Mouse (Mus musculus): ENCODE measurements around the gene Mrpl44. TPM values are rescaled to one million over a fixed set of nuclear protein-coding genes. Genes with fewer than 3 reads are reported as not detected.

Mrpl44 gene
- total and polyA plus RNA-seq, 2 experiments from 2014 or later, result 29.5 to 35.3 TPM

- H3K27me3 ChIP-seq (ENCODE audit: insufficient read depth, low read length), result no peaks in the 10 kb centered on the region
- no peak overlapping the region for H3K27ac ChIP-seq
- DNase-seq (ENCODE audit: low spot score) (no peak), ATAC-seq (no peak)
- H3K36me3 ChIP-seq (ENCODE audit: insufficient read depth, low read length), result peaks cover 6% of the 10 kb centered on the region
- no peak overlapping the region for H3K4me3 ChIP-seq (ENCODE audit: low read length)
- WGBS, result 78% methylated on average over 4 of the region's 4 CpGs
- no peaks in the 10 kb centered on the region for H3K4me1 ChIP-seq (ENCODE audit: insufficient read depth, low read length)
- no peak overlapping the region for H3K4me2 ChIP-seq (ENCODE audit: low read depth, low read length)
- no peak overlapping the region for H3K9ac ChIP-seq (replicated peaks; ENCODE audit: low read length)
- H3K9me3 ChIP-seq (ENCODE audit: low read length), result no peaks in the 10 kb centered on the region
- no peak for TF ChIP-seq CTCF (IDR thresholded peaks at IDR 0.05; ENCODE audit: low read depth)
These were observed 1.5 kb upstream of the Mrpl44 start for GRCm38 (mm10) chr1:79774164-79774780.

- Histone ChIP-seq H3K4me2 (ENCODE audit: low read depth, low read length) (no peak overlapping the region), H3K9me3 (ENCODE audit: low read length) (no peaks in the 10 kb centered on the region), H3K36me3 (ENCODE audit: insufficient read depth, low read length) (peaks cover 32% of the 10 kb centered on the region), H3K4me3 (ENCODE audit: low read length) (no peak overlapping the region), H3K9ac (replicated peaks; ENCODE audit: low read length) (no peak overlapping the region), H3K27ac (no peak overlapping the region), H3K4me1 (ENCODE audit: insufficient read depth, low read length) (no peaks in the 10 kb centered on the region), H3K27me3 (ENCODE audit: insufficient read depth, low read length) (no peaks in the 10 kb centered on the region)
- TF ChIP-seq CTCF (IDR thresholded peaks at IDR 0.05; ENCODE audit: low read depth), result no peak
- no peak for ATAC-seq
- DNase-seq (ENCODE audit: low spot score), result no peak
- 83% methylated on average over 11 of the region's 11 CpGs for WGBS
These were observed 2.2 kb downstream of the Mrpl44 start for GRCm38 (mm10) chr1:79778011-79778410.

- WGBS, result 79% methylated on average over 3 of the region's 3 CpGs
- peak; percentile 46 for TF ChIP-seq CTCF (IDR thresholded peaks at IDR 0.05; ENCODE audit: low read depth)
- Histone ChIP-seq H3K9ac (replicated peaks; ENCODE audit: low read length) (no peak overlapping the region), H3K36me3 (ENCODE audit: insufficient read depth, low read length) (peaks cover 32% of the 10 kb centered on the region), H3K27me3 (ENCODE audit: insufficient read depth, low read length) (no peaks in the 10 kb centered on the region), H3K27ac (no peak overlapping the region), H3K4me2 (ENCODE audit: low read depth, low read length) (no peak overlapping the region), H3K4me1 (ENCODE audit: insufficient read depth, low read length) (no peaks in the 10 kb centered on the region), H3K9me3 (ENCODE audit: low read length) (no peaks in the 10 kb centered on the region), H3K4me3 (ENCODE audit: low read length) (no peak overlapping the region)
- DNase-seq (ENCODE audit: low spot score), result no peak
- no peak for ATAC-seq
These were observed 6.6 kb downstream of the Mrpl44 start for GRCm38 (mm10) chr1:79782433-79782832.

GRCm38 (mm10) chr1:79786267-79786927 is 10.6 kb downstream of the Mrpl44 start:
- no peak overlapping the region for H3K9ac ChIP-seq (replicated peaks; ENCODE audit: low read length)
- no peaks in the 10 kb centered on the region for H3K27me3 ChIP-seq (ENCODE audit: insufficient read depth, low read length)
- ATAC-seq (peak; percentile 86), DNase-seq (ENCODE audit: low spot score) (peak; percentile 82)
- no peaks in the 10 kb centered on the region for H3K4me1 ChIP-seq (ENCODE audit: insufficient read depth, low read length)
- H3K27ac ChIP-seq, result no peak overlapping the region
- peak; percentile 85 for TF ChIP-seq CTCF (IDR thresholded peaks at IDR 0.05; ENCODE audit: low read depth)
- 69% methylated on average over 7 of the region's 7 CpGs for WGBS
- peaks cover 13% of the 10 kb centered on the region for H3K36me3 ChIP-seq (ENCODE audit: insufficient read depth, low read length)
- no peaks in the 10 kb centered on the region for H3K9me3 ChIP-seq (ENCODE audit: low read length)
- H3K4me3 ChIP-seq (ENCODE audit: low read length), result no peak overlapping the region
- H3K4me2 ChIP-seq (ENCODE audit: low read depth, low read length), result no peak overlapping the region

GRCm38 (mm10) chr1:79797084-79797483 is 21.3 kb downstream of the Mrpl44 start:
- H3K4me2 ChIP-seq (ENCODE audit: low read depth, low read length), result no peak overlapping the region
- ATAC-seq (no peak), DNase-seq (ENCODE audit: low spot score) (no peak)
- no peaks in the 10 kb centered on the region for H3K36me3 ChIP-seq (ENCODE audit: insufficient read depth, low read length)
- no peaks in the 10 kb centered on the region for H3K27me3 ChIP-seq (ENCODE audit: insufficient read depth, low read length)
- no peak for TF ChIP-seq CTCF (IDR thresholded peaks at IDR 0.05; ENCODE audit: low read depth)
- H3K9me3 ChIP-seq (ENCODE audit: low read length), result no peaks in the 10 kb centered on the region
- H3K4me3 ChIP-seq (ENCODE audit: low read length), result no peak overlapping the region
- H3K4me1 ChIP-seq (ENCODE audit: insufficient read depth, low read length), result no peaks in the 10 kb centered on the region
- H3K9ac ChIP-seq (replicated peaks; ENCODE audit: low read length), result no peak overlapping the region
- 81% methylated on average over 3 of the region's 3 CpGs for WGBS
- H3K27ac ChIP-seq, result no peak overlapping the region

GRCm38 (mm10) chr1:79802858-79803427 is 27.1 kb downstream of the Mrpl44 start:
- WGBS, result 54% methylated on average over 11 of the region's 11 CpGs
- Histone ChIP-seq H3K36me3 (ENCODE audit: insufficient read depth, low read length) (no peaks in the 10 kb centered on the region), H3K9me3 (ENCODE audit: low read length) (no peaks in the 10 kb centered on the region), H3K4me3 (ENCODE audit: low read length) (no peak overlapping the region), H3K4me2 (ENCODE audit: low read depth, low read length) (no peak overlapping the region), H3K27me3 (ENCODE audit: insufficient read depth, low read length) (no peaks in the 10 kb centered on the region), H3K9ac (replicated peaks; ENCODE audit: low read length) (no peak overlapping the region), H3K27ac (no peak overlapping the region), H3K4me1 (ENCODE audit: insufficient read depth, low read length) (no peaks in the 10 kb centered on the region)
- peak; percentile 80 for ATAC-seq
- peak; percentile 52 for DNase-seq (ENCODE audit: low spot score)
- no peak for TF ChIP-seq CTCF (IDR thresholded peaks at IDR 0.05; ENCODE audit: low read depth)

GRCm38 (mm10) chr1:79803614-79804013 is 27.8 kb downstream of the Mrpl44 start:
- H3K27me3 ChIP-seq (ENCODE audit: insufficient read depth, low read length), result no peaks in the 10 kb centered on the region
- no peak for TF ChIP-seq CTCF (IDR thresholded peaks at IDR 0.05; ENCODE audit: low read depth)
- H3K4me3 ChIP-seq (ENCODE audit: low read length), result no peak overlapping the region
- H3K36me3 ChIP-seq (ENCODE audit: insufficient read depth, low read length), result no peaks in the 10 kb centered on the region
- no peaks in the 10 kb centered on the region for H3K9me3 ChIP-seq (ENCODE audit: low read length)
- no peak overlapping the region for H3K27ac ChIP-seq
- no peak overlapping the region for H3K4me2 ChIP-seq (ENCODE audit: low read depth, low read length)
- DNase-seq (ENCODE audit: low spot score), result no peak
- no peaks in the 10 kb centered on the region for H3K4me1 ChIP-seq (ENCODE audit: insufficient read depth, low read length)
- 78% methylated on average over 7 of the region's 7 CpGs for WGBS
- no peak for ATAC-seq
- no peak overlapping the region for H3K9ac ChIP-seq (replicated peaks; ENCODE audit: low read length)

Measured in hindbrain, postnatal 0 days (tissue).